Mouse (Mus musculus) stomach, embryonic 16.5 days (tissue): ENCODE data around the gene Sh3gl1. TPM values are rescaled to one million over a fixed set of nuclear protein-coding genes. Genes with fewer than 3 reads are reported as not detected.

Source experiments
- ATAC-seq: fragments of 200-750 bp; cut with Nextera tagmentation; 2 replicates; pipeline ENCODE4 v1.8.0; 2017; ENCODE audit warnings: moderate number of reproducible peaks, moderate TSS enrichment; ENCODE audit not compliant: insufficient read depth, low FRiP score
- H3K27ac ChIP-seq: fragments of 300-500 bp; sonication (generic); 2 replicates; pipeline ENCODE4 v1.5.1; 2014; ENCODE audit warnings: low read length
- H3K27me3 ChIP-seq: fragments of 300-500 bp; sonication (generic); 2 replicates; pipeline ENCODE4 v1.6.1; 2014; ENCODE audit warnings: low read length, control low read depth, mixed read lengths; ENCODE audit not compliant: control insufficient read depth, insufficient read depth
- H3K36me3 ChIP-seq: fragments of 300-500 bp; sonication (generic); 2 replicates; pipeline ENCODE4 v1.6.1; 2014; ENCODE audit warnings: low read length; ENCODE audit not compliant: control insufficient read depth, insufficient read depth
- H3K4me1 ChIP-seq: fragments of 300-500 bp; sonication (generic); 2 replicates; pipeline ENCODE4 v1.6.1; 2014; ENCODE audit warnings: low read length, control low read depth, mixed read lengths; ENCODE audit not compliant: control insufficient read depth, insufficient read depth
- H3K4me2 ChIP-seq: fragments of 300-500 bp; sonication (generic); 2 replicates; pipeline ENCODE4 v1.6.1; 2014; ENCODE audit warnings: low read depth, low read length, mixed read lengths
- H3K4me3 ChIP-seq: fragments of 300-500 bp; sonication (generic); replicated peaks from 2 replicates; pipeline ENCODE4 v1.5.1; 2014; ENCODE audit warnings: mild to moderate bottlenecking, low read length
- H3K9ac ChIP-seq: fragments of 300-500 bp; sonication (generic); 2 replicates; pipeline ENCODE4 v1.6.1; 2014; ENCODE audit warnings: low read length
- H3K9me3 ChIP-seq: fragments of 300-500 bp; sonication (generic); replicated peaks from 2 replicates; pipeline ENCODE4 v1.6.1; 2016; ENCODE audit warnings: low read length, control low read depth; ENCODE audit not compliant: control insufficient read depth
- WGBS: fragments of 180-500 bp; shearing (Covaris S2); extraction: QIAGEN DNeasy Blood & Tissue Kit; methylation state at CpG from one replicate; pipeline ENCODE4 v1.1.7; 2014; 5-methylcytosine and 5-hydroxymethylcytosine counted together
- polyA plus RNA-seq: library from polyadenylated mRNA; unstranded; fragments of >200 nt; fragmentation: Nextera tagmentation; extraction: Ambion mirVana; gene quantifications from 2 replicates; pipeline ENCODE4 v1.2.1, GENCODE M21; 2015

Gene Sh3gl1
- polyA plus RNA-seq, 1 experiment from 2014 or later: 145 TPM

DNA sequence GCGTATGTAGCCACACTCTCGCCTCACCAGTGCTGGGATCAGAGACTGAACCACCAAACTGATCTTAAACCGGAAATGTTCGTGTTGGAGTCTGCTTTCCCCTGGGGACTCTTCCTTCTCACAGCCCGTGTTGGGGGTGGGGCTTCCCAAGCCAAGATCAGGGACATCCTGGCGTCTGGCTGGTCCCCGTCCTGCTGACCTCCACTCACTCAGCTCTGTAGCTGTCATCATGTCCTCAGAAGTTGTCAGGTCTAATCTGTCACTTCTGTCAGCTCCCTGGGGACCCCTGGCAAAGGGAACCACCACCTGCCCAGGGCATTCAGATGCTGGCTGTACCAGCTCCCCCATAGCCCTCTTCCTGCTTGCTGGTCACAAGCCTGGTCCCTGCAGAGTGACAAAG lies 68.2 kb downstream of the Sh3gl1 start:
- Histone ChIP-seq H3K36me3 (peaks cover 5% of the 10 kb centered on the region; the same call in 1 of the 2 replicates), H3K4me2 (no peak overlapping the region), H3K9ac (no peak overlapping the region), H3K27ac (no peak overlapping the region), H3K4me3 (no peak overlapping the region), H3K4me1 (peaks cover 9% of the 10 kb centered on the region), H3K27me3 (peaks cover 4% of the 10 kb centered on the region; the same call in 1 of the 2 replicates), H3K9me3 (no peaks in the 10 kb centered on the region)
- 60% methylated on average over 7 of the region's 7 CpGs for WGBS
- no peak for ATAC-seq

DNA sequence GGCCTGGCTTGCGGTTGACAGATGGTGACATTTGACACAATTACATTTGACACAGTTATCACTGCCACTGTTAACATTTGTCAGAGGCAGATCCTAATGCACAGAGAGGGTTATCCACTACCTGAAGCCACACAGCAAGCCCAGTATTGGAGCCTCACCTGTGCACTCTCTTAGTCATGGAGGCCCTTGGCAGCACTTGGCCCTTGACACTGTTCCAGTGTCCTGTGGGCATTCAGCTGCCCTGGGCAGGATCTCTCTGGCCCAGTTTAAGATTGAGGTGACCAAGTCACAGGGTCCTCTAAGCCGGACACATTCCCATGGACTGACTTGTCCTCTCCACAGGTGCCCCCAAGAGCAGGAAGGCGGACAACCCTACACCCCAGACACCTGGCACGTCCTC lies 69.2 kb downstream of the Sh3gl1 start:
- 89% methylated on average over 4 of the region's 4 CpGs for WGBS
- no peaks in the 10 kb centered on the region for H3K9me3 ChIP-seq
- peaks cover 4% of the 10 kb centered on the region; the same call in 1 of the 2 replicates for H3K27me3 ChIP-seq
- no peak overlapping the region for H3K4me2 ChIP-seq
- no peak overlapping the region for H3K27ac ChIP-seq
- peaks cover 8% of the 10 kb centered on the region for H3K36me3 ChIP-seq
- H3K9ac ChIP-seq: no peak overlapping the region
- H3K4me3 ChIP-seq: no peak overlapping the region
- H3K4me1 ChIP-seq: peaks cover 12% of the 10 kb centered on the region
- no peak for ATAC-seq

Other genes with a start within 250 kb of the Sh3gl1 start
- 9.0 and 10.7 TPM in 2 replicates for gene Zfp119a, start 157.7 kb downstream of the Sh3gl1 start, polyA plus RNA-seq
- gene Zfp959, start 144.5 kb downstream of the Sh3gl1 start, polyA plus RNA-seq: 12.6 and 13.2 TPM in 2 replicates
- 6.0 and 6.2 TPM in 2 replicates for gene Zfp119b, start 87.1 kb downstream of the Sh3gl1 start, polyA plus RNA-seq
- 4.0 and 4.7 TPM in 2 replicates for gene Ebi3, start 84.0 kb downstream of the Sh3gl1 start, polyA plus RNA-seq
- gene Yju2, start 77.5 kb downstream of the Sh3gl1 start, polyA plus RNA-seq: 21.6 and 24.3 TPM in 2 replicates
- 8.1 and 8.6 TPM in 2 replicates for gene Shd, start 66.2 kb downstream of the Sh3gl1 start, polyA plus RNA-seq
- 9.9 and 13.9 TPM in 2 replicates for gene Fsd1, start 50.1 kb downstream of the Sh3gl1 start, polyA plus RNA-seq
- 41.2 and 53.7 TPM in 2 replicates for gene Stap2, start 31.1 kb downstream of the Sh3gl1 start, polyA plus RNA-seq
- 52.0 and 60.7 TPM in 2 replicates for gene Mpnd, start 30.9 kb downstream of the Sh3gl1 start, polyA plus RNA-seq
- 16.3 and 17.8 TPM in 2 replicates for gene Chaf1a, start 3.8 kb upstream of the Sh3gl1 start, polyA plus RNA-seq
- 39.4 and 42.1 TPM in 2 replicates for gene Ubxn6, start 38.4 kb upstream of the Sh3gl1 start, polyA plus RNA-seq
- gene Hdgfl2, start 43.0 kb upstream of the Sh3gl1 start, polyA plus RNA-seq: 77.3 and 80.1 TPM in 2 replicates
- 0.80 and 0.90 TPM in 2 replicates for gene Plin4, start 73.2 kb upstream of the Sh3gl1 start, polyA plus RNA-seq
- gene Plin5, start 81.0 kb upstream of the Sh3gl1 start, polyA plus RNA-seq: 0.62 and 1.2 TPM in 2 replicates
- 1.3 and 1.4 TPM in 2 replicates for gene Lrg1, start 85.4 kb upstream of the Sh3gl1 start, polyA plus RNA-seq
- 0.50 and 0.71 TPM in 2 replicates for gene Sema6b, start 103.7 kb upstream of the Sh3gl1 start, polyA plus RNA-seq
- 11.9 and 14.3 TPM in 2 replicates for gene Tnfaip8l1, start 125.8 kb upstream of the Sh3gl1 start, polyA plus RNA-seq
- gene Mydgf, start 147.3 kb upstream of the Sh3gl1 start, polyA plus RNA-seq: 106 and 116 TPM in 2 replicates
- gene Dpp9, start 182.3 kb upstream of the Sh3gl1 start, polyA plus RNA-seq: 32.6 and 37.4 TPM in 2 replicates
- gene Fem1a, start 220.2 kb upstream of the Sh3gl1 start, polyA plus RNA-seq: 12.3 and 12.9 TPM in 2 replicates
- 7.6 and 9.6 TPM in 2 replicates for gene Ticam1, start 240.2 kb upstream of the Sh3gl1 start, polyA plus RNA-seq